Mouse (Mus musculus): ENCODE results near the gene Baiap2.

Baiap2 gene

GRCm38 (mm10) chr11:119947426-119947825 lies 4.9 kb downstream of the Baiap2 start:
- no peak for DNase-seq (ENCODE audit: low spot score)

GRCm38 (mm10) chr11:119947897-119948296 lies 5.3 kb downstream of the Baiap2 start:
- no peak for DNase-seq (ENCODE audit: low spot score)

GRCm38 (mm10) chr11:119948305-119948704 lies 5.7 kb downstream of the Baiap2 start:
- no peak for DNase-seq (ENCODE audit: low spot score)

GRCm38 (mm10) chr11:119948803-119949202 lies 6.2 kb downstream of the Baiap2 start:
- DNase-seq (ENCODE audit: low spot score) = peak; percentile 39

GRCm38 (mm10) chr11:119950535-119950934 lies 8.0 kb downstream of the Baiap2 start:
- DNase-seq (ENCODE audit: low spot score) = no peak

GRCm38 (mm10) chr11:119951326-119951725 lies 8.8 kb downstream of the Baiap2 start:
- no peak for DNase-seq (ENCODE audit: low spot score)

- DNase-seq (ENCODE audit: low spot score) = peak; percentile 89
Measured at GRCm38 (mm10) chr11:119952429-119953224, 10.1 kb downstream of the Baiap2 start.

GRCm38 (mm10) chr11:119954233-119954632 lies 11.7 kb downstream of the Baiap2 start:
- no peak for DNase-seq (ENCODE audit: low spot score)

GRCm38 (mm10) chr11:119954749-119955337 lies 12.3 kb downstream of the Baiap2 start:
- no peak for DNase-seq (ENCODE audit: low spot score)

- DNase-seq (ENCODE audit: low spot score) = no peak
Measured at GRCm38 (mm10) chr11:119955432-119955831, 12.9 kb downstream of the Baiap2 start.

- DNase-seq (ENCODE audit: low spot score) = no peak
Measured at GRCm38 (mm10) chr11:119956590-119956989, 14.0 kb downstream of the Baiap2 start.

GRCm38 (mm10) chr11:119958856-119959255 lies 16.3 kb downstream of the Baiap2 start:
- DNase-seq (ENCODE audit: low spot score) = no peak

- no peak for DNase-seq (ENCODE audit: low spot score)
Measured at GRCm38 (mm10) chr11:119959714-119960113, 17.2 kb downstream of the Baiap2 start.

GRCm38 (mm10) chr11:119960671-119961070 lies 18.1 kb downstream of the Baiap2 start:
- no peak for DNase-seq (ENCODE audit: low spot score)

- DNase-seq (ENCODE audit: low spot score) = no peak
Measured at GRCm38 (mm10) chr11:119961511-119961910, 18.9 kb downstream of the Baiap2 start.

GRCm38 (mm10) chr11:119965053-119965452 lies 22.5 kb downstream of the Baiap2 start:
- DNase-seq (ENCODE audit: low spot score) = no peak

- DNase-seq (ENCODE audit: low spot score) = no peak
Measured at GRCm38 (mm10) chr11:119966294-119966693, 23.7 kb downstream of the Baiap2 start.

- no peak for DNase-seq (ENCODE audit: low spot score)
Measured at GRCm38 (mm10) chr11:119967401-119967800, 24.8 kb downstream of the Baiap2 start.

GRCm38 (mm10) chr11:119967892-119968291 lies 25.3 kb downstream of the Baiap2 start:
- no peak for DNase-seq (ENCODE audit: low spot score)

- no peak for DNase-seq (ENCODE audit: low spot score)
Measured at GRCm38 (mm10) chr11:119970021-119970851, 27.7 kb downstream of the Baiap2 start.

- peak; percentile 84 for DNase-seq (ENCODE audit: low spot score)
Measured at GRCm38 (mm10) chr11:119973789-119974188, 31.2 kb downstream of the Baiap2 start.

GRCm38 (mm10) chr11:119975739-119976501 lies 33.4 kb downstream of the Baiap2 start:
- DNase-seq (ENCODE audit: low spot score) = peak; percentile 89

Measured in adipocyte (in vitro differentiated cells).